Mouse (Mus musculus) spleen, postnatal 36 days (tissue): ENCODE results near the gene Parp12.

Source experiments
- DNase-seq, 2 experiments: peaks; one replicate each; pipeline ENCODE4 v3.0.0; 2022; ENCODE audit warnings: low spot score in 2 of 2, mixed read lengths in 1 of 2

Gene Parp12

GRCm38 (mm10) chr6:39058389-39058788 is 59.8 kb downstream of the Parp12 start:
- no peak for DNase-seq

- DNase-seq, result no peak
Observed at GRCm38 (mm10) chr6:39057161-39057560, 61.0 kb downstream of the Parp12 start.

- DNase-seq, result peak in 1 of 2 experiments; percentile 16
Observed at GRCm38 (mm10) chr6:39055831-39056261, 62.3 kb downstream of the Parp12 start.

DNA sequence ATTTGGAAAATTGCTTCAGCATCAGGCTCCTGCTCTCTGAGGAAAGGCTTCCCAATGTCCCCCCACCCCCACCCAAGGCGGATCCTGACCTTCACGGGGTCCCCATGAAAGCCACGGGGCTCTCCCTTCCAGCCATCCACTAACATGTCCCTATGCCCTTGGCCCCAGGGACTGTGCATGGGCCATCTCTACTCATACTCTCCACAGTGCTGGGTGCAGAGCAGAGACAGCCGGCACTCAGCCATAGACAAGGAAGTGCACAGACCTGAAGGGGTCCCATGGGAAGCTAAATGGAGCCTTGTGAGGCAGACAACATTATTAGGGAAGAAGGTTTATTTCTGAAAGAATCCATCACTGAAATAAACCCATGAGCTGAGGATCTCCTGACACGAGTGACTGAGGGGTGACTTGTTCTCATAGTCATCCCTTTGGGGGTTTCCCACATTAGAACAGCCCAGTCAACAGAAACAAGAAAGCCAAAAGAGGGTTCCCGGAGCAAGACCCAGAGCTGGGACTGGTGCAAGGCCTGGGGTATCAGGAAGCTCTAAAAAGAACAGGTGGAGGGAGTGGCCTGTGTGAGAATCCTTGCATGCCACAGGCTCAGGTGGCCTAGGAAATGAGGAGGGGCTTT is 63.2 kb downstream of the Parp12 start:
- DNase-seq, result no peak

DNA sequence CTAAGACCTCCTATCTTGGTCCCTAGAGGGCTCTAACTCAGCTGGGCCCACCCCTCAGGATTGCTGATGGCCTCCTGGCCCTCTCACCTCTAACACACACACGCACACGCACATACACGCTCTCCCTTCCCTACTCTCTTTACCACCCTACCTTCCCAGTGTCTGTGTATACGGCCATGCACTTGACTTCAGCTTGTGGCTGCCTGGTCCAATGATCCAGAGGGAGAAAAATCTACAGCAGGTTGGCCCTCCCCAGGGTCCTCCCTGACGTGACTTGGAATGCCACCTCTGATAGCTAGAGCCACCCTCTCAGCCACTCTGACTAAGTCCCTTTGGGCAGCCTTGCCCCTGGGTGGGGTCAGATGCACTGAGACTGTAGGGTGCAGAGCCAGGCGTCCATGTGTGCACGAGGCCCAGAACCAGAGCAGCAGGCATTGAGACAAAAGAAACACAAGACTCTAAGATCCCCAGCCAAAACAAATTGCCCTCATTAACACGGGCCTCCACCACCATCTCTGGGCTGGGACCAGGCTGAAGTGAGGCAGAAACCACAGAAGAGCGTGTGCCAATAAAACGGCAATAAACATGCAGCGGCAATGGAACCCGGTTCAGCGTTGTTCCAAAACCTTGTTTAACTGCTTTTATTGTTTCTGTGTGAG is 63.8 kb downstream of the Parp12 start:
- no peak for DNase-seq

GRCm38 (mm10) chr6:39052636-39053035 is 65.5 kb downstream of the Parp12 start:
- no peak for DNase-seq

GRCm38 (mm10) chr6:39051799-39052556 is 66.2 kb downstream of the Parp12 start:
- DNase-seq, result no peak

GRCm38 (mm10) chr6:39050836-39051235 is 67.3 kb downstream of the Parp12 start:
- no peak for DNase-seq

DNA sequence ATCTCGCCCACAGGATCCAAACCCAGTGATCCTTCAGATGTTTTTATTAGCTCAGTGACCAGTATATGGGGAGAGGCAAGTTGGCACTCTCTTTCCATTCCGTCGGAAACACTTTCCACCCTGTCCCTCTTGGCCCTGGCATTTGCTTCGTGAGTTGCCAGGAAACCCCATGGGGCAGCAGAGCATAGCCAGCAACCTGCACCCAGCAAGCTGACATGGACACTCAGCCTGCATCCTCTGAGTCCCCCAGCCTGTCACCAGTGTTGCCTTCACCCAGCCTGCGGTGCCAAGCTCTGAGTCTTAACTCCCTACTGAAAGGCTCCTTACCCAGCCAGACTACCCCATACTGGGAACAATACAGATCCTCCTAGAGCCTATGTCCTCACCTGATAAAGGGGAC is 69.0 kb downstream of the Parp12 start:
- no peak for DNase-seq

GRCm38 (mm10) chr6:39040451-39040850 is 77.7 kb downstream of the Parp12 start:
- DNase-seq, result no peak
